Mouse (Mus musculus) adrenal gland, adult 2 months (tissue): Measurements from ENCODE around the gene Pxn. TPM values are rescaled to one million over a fixed set of nuclear protein-coding genes. Genes with fewer than 3 reads are reported as not detected.

Experiments
- DNase-seq: peaks from one replicate; pipeline ENCODE4 v3.0.0; 2021
- polyA plus RNA-seq: library from polyadenylated mRNA; depleted of rRNA; stranded (reverse); fragments of >200 nt; gene quantifications from 2 replicates; pipeline ENCODE4 v1.2.3, GENCODE M21; 2012
- total RNA-seq, 2 experiments: library from RNA; stranded (reverse); gene quantifications; 2 replicates each; pipeline ENCODE4 v1.2.3; 2021

Pxn gene
- total and polyA plus RNA-seq, 3 experiments = 39.4 to 67.5 (median 47.2) TPM

DNA sequence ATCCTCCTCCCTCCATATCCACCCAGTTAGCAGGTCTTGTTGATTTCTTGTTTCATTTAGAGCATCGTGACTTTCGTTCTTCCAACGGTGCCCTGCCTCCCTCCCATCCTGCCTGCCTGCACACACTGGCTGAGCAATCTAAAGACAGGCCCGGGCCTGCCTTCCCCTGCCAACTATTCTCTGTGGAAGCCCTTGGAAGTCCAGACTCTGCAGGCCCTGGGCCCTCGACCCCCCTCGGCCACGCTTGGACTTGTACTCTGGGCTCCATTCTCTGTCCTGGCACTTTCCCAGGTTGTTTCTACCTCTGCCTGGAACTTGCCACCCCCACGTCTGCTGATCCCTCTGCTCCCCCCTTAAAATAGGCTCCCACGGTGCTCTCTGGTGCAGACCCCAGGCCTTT lies 19.5 kb downstream of the Pxn start:
- DNase-seq = no peak

- no peak for DNase-seq
Measured at GRCm38 (mm10) chr5:115526456-115527202, 20.2 kb downstream of the Pxn start.

- peak; percentile 65 for DNase-seq
Measured at GRCm38 (mm10) chr5:115528128-115528527, 21.7 kb downstream of the Pxn start.

DNA sequence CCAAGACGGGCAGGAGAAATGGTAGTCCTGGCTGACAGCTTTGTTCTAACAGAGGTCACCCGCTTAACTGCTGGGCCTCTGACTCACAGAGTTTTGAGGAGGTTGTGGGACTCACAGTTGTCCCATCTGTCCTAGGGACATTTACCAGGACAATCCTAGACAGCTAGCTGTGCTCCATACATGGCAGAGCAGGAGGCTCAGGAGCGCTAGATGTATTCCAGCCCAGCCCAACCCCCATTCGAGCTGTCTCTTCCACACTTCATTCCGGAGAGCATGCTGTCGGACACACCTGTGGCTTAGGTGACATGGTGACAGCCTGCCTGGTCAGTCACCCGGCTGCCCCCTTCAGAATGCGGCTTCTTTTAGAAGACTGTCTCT lies 22.9 kb downstream of the Pxn start:
- DNase-seq = no peak

- DNase-seq = no peak
Measured at GRCm38 (mm10) chr5:115529742-115530446, 23.4 kb downstream of the Pxn start.

DNA sequence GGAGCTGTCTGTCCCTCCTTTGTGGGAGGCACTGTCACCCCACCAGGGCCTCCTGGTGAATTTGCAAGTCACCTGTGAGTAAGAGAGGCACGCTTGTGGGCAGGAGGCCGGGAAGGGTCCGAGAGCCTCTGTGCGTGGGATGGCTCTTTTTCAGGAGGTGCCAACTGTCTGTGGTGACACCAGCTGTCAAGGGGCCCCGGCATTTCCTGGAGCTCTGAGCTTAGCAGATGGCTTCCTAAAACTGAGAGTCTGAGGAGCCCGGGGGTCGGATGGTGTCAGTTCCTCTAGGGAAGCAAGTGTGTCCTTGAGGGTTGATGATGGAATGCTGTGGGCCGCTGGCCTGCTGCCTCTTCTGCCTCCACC lies 24.0 kb downstream of the Pxn start:
- DNase-seq = no peak

DNA sequence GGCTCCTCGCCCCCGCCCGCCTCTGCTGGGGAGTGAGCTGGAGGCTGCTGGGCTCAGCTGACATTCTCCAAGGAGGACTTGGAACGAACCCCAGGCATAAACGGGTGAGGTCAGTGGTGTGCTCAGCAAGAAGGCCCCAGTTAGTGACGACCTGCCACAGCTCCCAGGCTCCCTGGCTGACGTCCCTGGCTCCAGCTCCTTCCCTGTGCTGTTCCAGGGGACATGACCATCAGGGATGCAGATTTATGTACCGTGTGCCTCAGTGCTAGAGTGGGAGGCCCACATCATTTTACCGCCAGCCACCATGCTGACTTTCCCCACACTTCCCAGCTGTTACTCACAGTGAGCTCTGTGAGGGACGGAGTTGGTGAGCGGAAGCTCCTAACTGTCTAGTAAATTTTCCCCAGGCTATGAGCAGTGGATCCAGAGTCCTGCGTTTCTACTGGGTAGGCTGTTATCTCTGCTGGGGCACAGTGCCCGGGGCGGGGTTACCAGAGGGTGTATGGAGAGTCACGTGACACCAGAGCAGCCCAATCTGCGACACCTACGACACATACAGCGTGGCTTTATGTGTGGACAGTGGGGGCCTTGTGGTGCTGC lies 25.3 kb downstream of the Pxn start:
- peak; percentile 86 for DNase-seq

DNA sequence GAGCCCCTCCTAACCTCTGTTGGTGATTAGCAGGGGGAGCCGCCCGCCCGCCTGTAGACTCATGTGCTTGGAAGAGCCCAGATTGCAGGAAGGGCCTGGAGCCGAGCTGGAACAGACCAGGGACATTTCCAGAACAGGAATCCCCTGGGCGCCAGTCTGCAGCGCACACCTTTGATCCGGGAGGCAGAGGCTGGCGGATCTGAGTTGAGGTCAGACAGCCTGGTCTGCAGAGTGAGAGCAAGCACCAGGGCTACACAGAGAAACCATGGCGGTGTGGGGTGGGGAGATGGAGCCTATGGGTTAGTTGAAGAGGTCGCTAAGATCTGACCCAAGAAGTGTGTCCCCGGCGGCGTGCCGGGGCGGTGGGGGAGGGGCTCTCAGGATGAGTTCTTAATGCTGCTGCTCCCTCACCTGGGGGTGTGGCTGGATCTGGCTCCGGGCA lies 27.8 kb downstream of the Pxn start:
- peak; percentile 76 for DNase-seq

- peak; percentile 58 for DNase-seq
Measured at GRCm38 (mm10) chr5:115534856-115535255, 28.4 kb downstream of the Pxn start.

- peak; percentile 35 for DNase-seq
Measured at GRCm38 (mm10) chr5:115535635-115536034, 29.2 kb downstream of the Pxn start.

- DNase-seq = no peak
Measured at GRCm38 (mm10) chr5:115538017-115538692, 31.7 kb downstream of the Pxn start.

- DNase-seq = peak; percentile 91
Measured at GRCm38 (mm10) chr5:115538693-115539043, 32.2 kb downstream of the Pxn start.

DNA sequence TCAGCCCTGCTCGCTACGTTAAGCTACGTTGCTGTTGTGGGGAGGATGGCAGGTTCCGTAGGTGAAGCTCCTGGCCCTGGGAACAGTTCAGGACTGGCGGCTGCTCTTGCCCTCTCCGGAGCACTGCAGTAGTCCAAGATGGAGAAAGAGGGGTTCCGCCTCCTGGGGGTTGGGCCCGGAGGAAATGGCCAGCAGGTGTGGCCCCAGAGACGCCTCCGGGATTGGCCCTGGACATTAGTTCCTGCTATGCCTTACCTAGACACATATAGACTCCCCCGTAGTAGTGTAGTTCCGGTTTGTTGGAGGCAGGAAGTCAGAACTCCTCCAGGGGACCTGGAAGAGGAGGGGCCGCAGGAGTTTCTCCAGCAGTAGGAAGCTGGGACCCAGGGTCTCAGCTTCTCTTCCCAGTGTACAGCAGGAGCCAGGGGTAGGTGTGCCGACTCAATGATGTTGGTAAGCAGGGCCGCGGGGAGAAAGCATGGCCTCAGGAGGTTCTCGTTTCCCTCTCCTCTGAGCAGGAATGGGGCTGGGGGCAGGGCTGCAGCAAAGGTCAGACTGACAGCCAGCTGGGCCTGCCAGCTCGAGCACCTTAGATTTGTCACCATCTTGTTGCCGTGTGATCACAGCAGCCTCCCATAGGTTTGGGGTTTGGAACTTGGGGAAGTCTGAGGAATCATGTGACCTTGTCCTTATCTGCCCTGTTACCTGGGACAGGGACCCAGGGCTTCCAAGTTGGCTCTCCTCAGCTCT lies 36.3 kb downstream of the Pxn start:
- DNase-seq = no peak

DNA sequence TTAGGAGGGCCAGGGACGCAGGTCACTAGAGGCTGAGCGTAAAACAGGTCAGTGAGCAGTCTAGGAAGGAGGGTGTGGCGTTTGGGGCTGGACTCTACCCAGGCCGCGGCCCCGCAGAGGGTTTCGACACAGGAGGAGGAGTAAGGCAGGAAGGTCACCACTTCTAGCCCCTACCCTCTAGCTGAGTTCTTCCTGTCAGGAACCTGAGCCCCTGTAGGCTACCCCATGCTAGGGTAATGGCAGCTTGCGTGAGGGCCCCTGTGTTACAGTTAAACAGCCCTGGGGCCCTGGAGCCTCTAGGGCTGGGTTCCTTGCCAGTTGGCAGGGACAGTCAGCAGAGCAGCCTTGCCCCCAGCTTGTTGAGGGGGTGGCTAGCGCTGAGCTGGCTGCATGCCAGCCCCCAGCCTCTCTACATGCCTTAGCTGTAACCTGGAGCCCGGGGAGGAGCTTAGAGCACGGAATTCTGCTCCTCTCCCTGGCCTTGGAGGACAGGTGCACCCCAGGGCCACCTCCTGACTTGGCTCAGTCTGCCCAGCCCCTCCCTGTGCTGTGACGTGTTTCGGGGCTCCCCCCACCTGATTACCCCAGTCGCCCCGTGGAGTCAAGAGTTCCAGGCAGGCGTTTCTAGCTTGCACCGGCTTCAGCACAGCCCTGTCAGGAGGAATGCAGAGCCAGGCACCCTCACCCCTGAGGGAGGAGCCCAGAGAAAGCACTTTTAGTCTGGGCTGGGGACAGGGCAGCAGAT lies 37.2 kb downstream of the Pxn start:
- peak; percentile 89 for DNase-seq

GRCm38 (mm10) chr5:115544655-115545185 lies 38.2 kb downstream of the Pxn start:
- no peak for DNase-seq

DNA sequence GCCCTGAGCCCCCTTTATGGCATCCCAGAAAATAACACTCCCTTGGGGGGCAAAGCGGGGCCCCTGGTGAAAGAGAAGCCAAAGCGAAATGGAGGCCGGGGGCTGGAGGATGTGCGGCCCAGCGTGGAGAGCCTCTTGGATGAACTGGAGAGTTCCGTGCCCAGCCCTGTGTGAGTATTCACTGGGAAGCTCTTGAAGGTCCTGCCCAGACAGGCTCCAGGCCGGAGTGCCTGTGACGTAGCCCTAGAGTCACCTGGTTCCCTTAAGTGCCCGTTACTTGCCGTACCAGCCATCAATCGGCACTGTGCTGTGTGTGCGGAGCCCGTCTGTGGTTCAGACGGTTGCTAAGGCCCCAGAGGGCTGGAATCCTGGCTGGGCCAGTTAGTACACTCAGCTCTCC lies 39.2 kb downstream of the Pxn start:
- DNase-seq = no peak

DNA sequence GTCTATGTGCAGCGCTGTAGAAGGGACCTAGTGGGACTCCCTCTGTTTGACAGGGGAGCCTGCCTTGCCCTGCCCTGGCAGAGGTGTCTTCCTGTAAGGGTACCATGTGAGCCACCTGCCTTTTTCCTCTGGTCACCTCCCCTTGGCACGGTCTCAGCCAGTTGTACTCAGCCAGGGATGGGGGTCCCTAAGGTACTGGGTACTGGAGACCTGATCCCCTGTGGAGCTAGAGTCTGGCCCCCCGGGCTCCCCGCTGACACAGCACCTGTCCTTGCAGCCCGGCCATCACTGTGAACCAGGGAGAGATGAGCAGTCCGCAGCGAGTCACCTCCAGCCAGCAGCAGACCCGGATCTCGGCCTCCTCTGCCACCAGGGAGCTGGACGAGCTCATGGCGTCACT lies 40.1 kb downstream of the Pxn start:
- no peak for DNase-seq

DNA sequence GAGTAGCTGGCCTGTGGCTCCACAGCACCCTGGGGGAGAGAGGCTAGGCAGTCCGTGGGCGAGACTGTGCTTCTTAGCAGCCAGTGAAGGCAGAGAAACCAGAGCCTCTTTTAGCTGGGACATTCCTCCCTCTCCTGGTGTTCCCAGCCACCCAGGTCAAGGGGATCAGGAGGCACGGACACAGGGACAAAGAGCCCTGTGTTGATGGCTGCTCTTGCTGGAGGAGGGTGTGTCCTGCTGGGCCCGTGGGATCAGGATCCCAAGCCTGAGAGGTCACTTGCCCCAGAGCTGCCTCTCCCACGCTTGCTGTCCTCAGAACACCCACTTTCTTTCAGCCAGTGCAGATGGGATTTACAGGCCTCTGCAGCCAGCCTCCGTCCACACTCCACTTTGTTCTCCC lies 40.5 kb downstream of the Pxn start:
- DNase-seq = no peak

- no peak for DNase-seq
Measured at GRCm38 (mm10) chr5:115547421-115547820, 40.9 kb downstream of the Pxn start.

- DNase-seq = no peak
Measured at GRCm38 (mm10) chr5:115548501-115549285, 42.2 kb downstream of the Pxn start.
